In genomic region chr15:84218783-84219271, GRCm38 (mm10) we compare ENCODE assay signal across 9 mouse cellular contexts. TPM values are rescaled to one million over a fixed set of nuclear protein-coding genes. Genes with fewer than 3 reads are reported as not detected.
A peak's percentile ranks its signal among the peaks of the same experiment; 100 is the strongest.
DNase-seq lines count a peak whose midpoint lies in the region; ATAC-seq lines count a peak whose summit lies in the region.
"Had no signal": no experiment of that assay in that cellular context is flagged by ENCODE, and none has a peak within 500 bp of the region (broad histone marks: within the 10 kb centered on the region; RNA-seq: fewer than 3 reads in every experiment).

No protein-coding gene starts in this region.

- DNase-seq in kidney, adult 18-20 months, result peak; percentile 31
- no peak for DNase-seq in kidney, adult 11 months
- DNase-seq in embryonic facial prominence, embryonic 11.5 days (ENCODE audit: low spot score), result peak; percentile 72
- DNase-seq in lung, postnatal 25 days (ENCODE audit: low spot score), result peak; percentile 23
- DNase-seq in cerebellum, adult 18-20 months, result no peak
- DNase-seq in cerebellum, postnatal 4 days (ENCODE audit: low spot score in 2 of 2), result no peak

- no peak overlapping the region for H3K9ac ChIP-seq in embryonic facial prominence, embryonic 11.5 days (replicated peaks; ENCODE audit: low read length)
- 0 out of 2 replicates have a peak overlapping the region, but pooled peaks have one; percentile 24 for H3K9ac ChIP-seq in hindbrain, embryonic 13.5 days

- H3K27me3 ChIP-seq in embryonic facial prominence, embryonic 11.5 days (ENCODE audit: control insufficient read depth, insufficient read depth, low read length), result no peaks in the 10 kb centered on the region
- no peaks in the 10 kb centered on the region for H3K27me3 ChIP-seq in hindbrain, embryonic 13.5 days

- H3K36me3 ChIP-seq in embryonic facial prominence, embryonic 11.5 days (replicated peaks; ENCODE audit: control insufficient read depth, insufficient read depth, low read depth, low read length), result no peaks in the 10 kb centered on the region
- H3K36me3 ChIP-seq in hindbrain, embryonic 13.5 days, result peaks cover 10% of the 10 kb centered on the region

- no peak overlapping the region for H3K4me2 ChIP-seq in embryonic facial prominence, embryonic 11.5 days (ENCODE audit: low read depth, low read length)
- 0 out of 2 replicates have a peak overlapping the region, but pooled peaks have one; percentile 1 for H3K4me2 ChIP-seq in hindbrain, embryonic 13.5 days

- H3K9me3 ChIP-seq in embryonic facial prominence, embryonic 11.5 days (replicated peaks; ENCODE audit: control insufficient read depth, low read length), result no peaks in the 10 kb centered on the region
- H3K9me3 ChIP-seq in hindbrain, embryonic 13.5 days, result no peaks in the 10 kb centered on the region

- H3K27ac ChIP-seq in embryonic facial prominence, embryonic 11.5 days (replicated peaks; ENCODE audit: low read depth, low read length), result peak overlapping the region; percentile 42; the same call in 1 of the 2 replicates
- peak overlapping the region; percentile 72 for H3K27ac ChIP-seq in hindbrain, embryonic 13.5 days

- no peak for ATAC-seq in embryonic facial prominence, embryonic 11.5 days (replicated peaks; ENCODE audit: insufficient number of reproducible peaks, low FRiP score, low TSS enrichment, low read depth)
- ATAC-seq in hindbrain, embryonic 13.5 days (ENCODE audit: low FRiP score), result no peak
- ATAC-seq in activated CD4-positive, CD25-positive, alpha-beta regulatory T cell, adult 4 months, result no peak

- peaks cover 19% of the 10 kb centered on the region for H3K4me1 ChIP-seq in embryonic facial prominence, embryonic 11.5 days (ENCODE audit: control insufficient read depth, insufficient read depth, low read length)
- peaks cover 56% of the 10 kb centered on the region for H3K4me1 ChIP-seq in hindbrain, embryonic 13.5 days (replicated peaks)

- H3K4me3 ChIP-seq in embryonic facial prominence, embryonic 11.5 days (ENCODE audit: low read depth, low read length), result no peak overlapping the region
- H3K4me3 ChIP-seq in hindbrain, embryonic 13.5 days, result no peak overlapping the region
- H3K4me3 ChIP-seq: erythroblast, embryonic 14.5 days had no signal

- WGBS in embryonic facial prominence, embryonic 11.5 days, result 21% methylated on average over 9 of the region's 9 CpGs
- WGBS in hindbrain, embryonic 13.5 days, result 29% methylated on average over 9 of the region's 9 CpGs

RNA-seq across cellular contexts. Expression of gene Parvb, which starts 13.0 kb away (rescaled TPM):
- polyA plus RNA-seq in embryonic facial prominence, embryonic 11.5 days (2014; fragmentation: Nextera tagmentation; extraction: Ambion mirVana), result 6.0 and 7.3 TPM in 2 replicates
- 3.9 and 4.5 TPM in 2 replicates for polyA plus RNA-seq in hindbrain, embryonic 13.5 days (2015; fragmentation: Nextera tagmentation; extraction: Ambion mirVana)
- 1 to 10 TPM in 1 of 2 experiments, not detected in 1; 1.9 TPM for polyA plus RNA-seq in activated CD4-positive, CD25-positive, alpha-beta regulatory T cell, adult 4 months (2017; shearing (Covaris generic))

RNA-seq across cellular contexts. Expression of gene Samm50, which starts 26.8 kb away (rescaled TPM):
- polyA plus RNA-seq in embryonic facial prominence, embryonic 11.5 days (2014; fragmentation: Nextera tagmentation; extraction: Ambion mirVana), result 84.3 and 85.7 TPM in 2 replicates
- 77.1 and 77.2 TPM in 2 replicates for polyA plus RNA-seq in hindbrain, embryonic 13.5 days (2015; fragmentation: Nextera tagmentation; extraction: Ambion mirVana)
- polyA plus RNA-seq in activated CD4-positive, CD25-positive, alpha-beta regulatory T cell, adult 4 months (2017; shearing (Covaris generic)), result 10 to 100 TPM; 44.6 to 47.6 TPM

RNA-seq across cellular contexts. Expression of gene Pnpla3, which starts 51.2 kb away (rescaled TPM):
- polyA plus RNA-seq in embryonic facial prominence, embryonic 11.5 days (2014; fragmentation: Nextera tagmentation; extraction: Ambion mirVana), result 0.79 and 0.91 TPM in 2 replicates
- 3.9 and 5.0 TPM in 2 replicates for polyA plus RNA-seq in hindbrain, embryonic 13.5 days (2015; fragmentation: Nextera tagmentation; extraction: Ambion mirVana)
- not detected for polyA plus RNA-seq in activated CD4-positive, CD25-positive, alpha-beta regulatory T cell, adult 4 months (2017; shearing (Covaris generic))
- polyA plus RNA-seq: erythroblast, embryonic 14.5 days had no signal

Comparison
In these comparisons a context has a peak if more than half of its experiments do, and no peak if none do; other contexts are left out.
1. DNase-seq: peak in kidney, adult 18-20 months (single experiment), embryonic facial prominence, embryonic 11.5 days (single experiment) and lung, postnatal 25 days (single experiment); none in kidney, adult 11 months (single experiment), cerebellum, adult 18-20 months (0 of 2) and cerebellum, postnatal 4 days (0 of 2).